Mouse (Mus musculus) small intestine, adult 2 months (tissue): Measurements from ENCODE around the gene Lrmp.

Experiments
- CTCF ChIP-seq: fragments of 200-500 bp; IDR thresholded peaks from 2 replicates; pipeline ENCODE4 v1.5.1; 2012; ENCODE audit warnings: low read depth, mild to moderate bottlenecking, control low read depth, inconsistent platforms, low read length, moderate library complexity, mixed read lengths; ENCODE audit not compliant: insufficient replicate concordance, insufficient read length; ENCODE audit errors: extremely low read depth
- POLR2A ChIP-seq: fragments of 200-500 bp; IDR thresholded peaks from 2 replicates; pipeline ENCODE4 v1.6.1; 2012; ENCODE audit warnings: low read depth, mild to moderate bottlenecking, control low read depth, inconsistent platforms, low read length, moderate library complexity

- TF ChIP-seq POLR2A, result no peak
- TF ChIP-seq CTCF, result no peak
Measured at GRCm38 (mm10) chr6:145075088-145075547, 40.3 kb upstream of the Lrmp start.
